Mouse (Mus musculus): ENCODE data around the gene Copz2. TPM values are rescaled to one million over a fixed set of nuclear protein-coding genes. Genes with fewer than 3 reads are reported as not detected.
A peak's percentile ranks its signal among the peaks of the same experiment; 100 is the strongest.

The Copz2 gene
- total and polyA plus RNA-seq, 2 experiments from 2014 or later, result 6.3 to 26.4 TPM

DNA sequence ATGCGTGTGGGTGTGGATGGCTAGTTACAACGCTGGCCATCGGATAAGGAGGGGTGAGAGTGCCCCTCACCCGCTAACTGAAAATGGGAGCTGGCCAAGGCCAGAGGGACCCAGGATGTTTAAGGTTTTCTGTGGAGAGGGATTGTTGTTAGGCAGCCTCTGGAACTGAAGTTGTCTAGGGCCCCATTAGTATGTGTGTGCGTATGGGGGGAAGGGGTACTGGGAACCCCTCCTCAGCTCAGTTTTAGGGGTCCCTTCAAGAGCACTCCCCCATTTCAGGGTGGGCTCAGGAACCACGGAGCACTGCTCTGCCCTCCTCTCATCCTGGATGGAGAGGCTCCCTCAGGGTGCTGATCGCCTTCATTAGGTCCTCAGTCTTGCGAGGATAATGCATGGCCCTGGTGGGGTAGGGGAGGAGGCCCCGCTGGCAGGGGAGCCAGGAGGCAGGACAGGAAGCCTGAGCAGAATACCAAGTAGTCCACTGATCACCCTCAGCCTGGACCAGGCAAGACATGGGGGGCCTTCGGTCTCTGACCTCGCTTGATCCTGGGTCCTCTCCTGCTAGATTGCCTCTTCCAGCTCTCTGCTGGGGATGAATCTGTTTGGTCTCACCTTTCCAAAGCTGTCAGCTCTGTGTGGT, 43.7 kb downstream of the Copz2 start:
- Histone ChIP-seq H3K4me2 (ENCODE audit: low read depth, low read length) (no peak overlapping the region), H3K27me3 (ENCODE audit: insufficient read depth, low read length) (no peaks in the 10 kb centered on the region), H3K9me3 (ENCODE audit: low read length) (no peaks in the 10 kb centered on the region), H3K27ac (no peak overlapping the region), H3K4me3 (ENCODE audit: low read length) (no peak overlapping the region), H3K9ac (replicated peaks; ENCODE audit: low read length) (no peak overlapping the region), H3K4me1 (ENCODE audit: insufficient read depth, low read length) (0 out of 2 replicates have a peak, but pooled peaks cover 7% of the 10 kb centered on the region), H3K36me3 (ENCODE audit: insufficient read depth, low read length) (no peaks in the 10 kb centered on the region)
- TF ChIP-seq CTCF (IDR thresholded peaks at IDR 0.05; ENCODE audit: low read depth), result no peak
- ATAC-seq (peak; percentile 49; the same call in 1 of the 2 replicates), DNase-seq (ENCODE audit: low spot score) (no peak)
- WGBS, result 22% methylated on average over 11 of the region's 11 CpGs

DNA sequence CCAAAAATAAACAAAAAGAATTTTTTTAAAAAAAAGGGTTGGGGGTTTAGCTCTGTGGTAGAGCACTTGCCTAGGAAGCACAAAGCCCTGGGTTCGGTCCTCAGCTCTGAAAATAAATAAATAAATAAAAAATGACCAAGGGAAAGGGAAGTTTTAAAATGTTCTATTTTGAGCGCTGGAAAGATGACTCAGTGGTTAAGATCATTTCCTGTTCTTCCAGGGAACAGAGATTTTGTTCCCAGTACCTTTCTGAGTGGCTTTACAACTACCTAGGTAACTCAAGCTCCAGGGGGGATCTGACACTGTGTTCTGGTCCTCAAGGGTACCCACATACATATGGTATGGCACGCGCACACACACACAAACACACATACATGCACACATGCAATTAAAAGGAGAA, 46.2 kb downstream of the Copz2 start:
- WGBS, result 96% methylated on average over 4 of the region's 4 CpGs
- H3K9ac ChIP-seq (replicated peaks; ENCODE audit: low read length), result no peak overlapping the region
- H3K4me3 ChIP-seq (ENCODE audit: low read length), result no peak overlapping the region
- H3K4me2 ChIP-seq (ENCODE audit: low read depth, low read length), result no peak overlapping the region
- H3K36me3 ChIP-seq (ENCODE audit: insufficient read depth, low read length), result no peaks in the 10 kb centered on the region
- TF ChIP-seq CTCF (IDR thresholded peaks at IDR 0.05; ENCODE audit: low read depth), result no peak
- no peaks in the 10 kb centered on the region for H3K9me3 ChIP-seq (ENCODE audit: low read length)
- ATAC-seq (no peak), DNase-seq (ENCODE audit: low spot score) (no peak)
- H3K27me3 ChIP-seq (ENCODE audit: insufficient read depth, low read length), result no peaks in the 10 kb centered on the region
- no peak overlapping the region for H3K27ac ChIP-seq
- H3K4me1 ChIP-seq (ENCODE audit: insufficient read depth, low read length), result 0 out of 2 replicates have a peak, but pooled peaks cover 7% of the 10 kb centered on the region

DNA sequence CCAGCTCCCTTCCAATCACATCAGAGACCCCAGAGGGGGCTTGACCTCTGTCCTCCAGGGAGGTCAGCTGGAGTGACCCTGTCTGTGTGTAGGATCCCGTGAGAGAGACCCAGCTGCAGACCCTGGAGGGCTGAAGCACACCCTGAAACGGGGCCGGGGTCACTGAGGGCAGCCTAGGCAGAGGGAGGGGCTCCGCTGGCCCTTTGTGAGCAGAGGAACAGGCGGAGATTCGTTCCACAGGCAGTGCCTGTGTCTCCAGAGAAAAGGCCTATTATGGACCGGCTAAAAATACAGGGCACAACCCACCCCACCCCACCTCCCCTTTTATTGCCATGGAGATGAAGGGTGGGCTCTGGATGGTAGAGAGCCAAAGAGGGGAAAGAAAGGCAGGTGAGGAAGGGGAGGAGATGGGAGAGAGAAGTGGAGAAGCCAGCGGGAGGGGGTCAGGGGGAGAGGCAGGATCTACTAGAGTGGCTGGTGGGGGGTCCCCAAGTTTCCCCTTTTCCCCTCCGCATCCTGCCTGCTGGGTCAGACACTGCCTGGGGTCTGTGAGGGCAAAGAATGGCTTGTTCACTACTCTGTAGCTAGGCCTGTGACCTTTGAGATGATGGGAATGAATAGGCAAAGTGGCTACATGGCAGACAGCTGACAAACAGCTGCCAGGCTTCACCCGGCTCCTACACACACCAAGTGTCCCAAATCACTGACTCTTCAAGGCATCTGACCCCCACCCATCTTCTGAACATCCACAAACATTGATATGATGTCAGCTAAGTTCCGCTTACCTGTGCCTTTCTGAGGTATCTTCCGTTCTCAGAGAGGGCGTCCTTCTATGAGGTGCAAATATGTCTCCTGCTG, 50.0 kb downstream of the Copz2 start:
- H3K27ac ChIP-seq, result no peak overlapping the region

GRCm38 (mm10) chr11:96901332-96901731, 51.7 kb downstream of the Copz2 start:
- TF ChIP-seq CTCF (IDR thresholded peaks at IDR 0.05; ENCODE audit: low read depth), result no peak
- Histone ChIP-seq H3K4me3 (ENCODE audit: low read length) (no peak overlapping the region), H3K36me3 (ENCODE audit: insufficient read depth, low read length) (no peaks in the 10 kb centered on the region), H3K4me1 (ENCODE audit: insufficient read depth, low read length) (peaks cover 17% of the 10 kb centered on the region), H3K4me2 (ENCODE audit: low read depth, low read length) (no peak overlapping the region), H3K27ac (no peak overlapping the region), H3K9ac (replicated peaks; ENCODE audit: low read length) (no peak overlapping the region), H3K27me3 (ENCODE audit: insufficient read depth, low read length) (no peaks in the 10 kb centered on the region), H3K9me3 (ENCODE audit: low read length) (no peaks in the 10 kb centered on the region)
- DNase-seq (ENCODE audit: low spot score), result no peak
- 48% methylated on average over 9 of the region's 9 CpGs for WGBS
- no peak for ATAC-seq

More for the DNA sequence above, 50.0 kb downstream of the Copz2 start:
- H3K4me2 ChIP-seq (ENCODE audit: low read depth, low read length), result no peak overlapping the region
- no peak overlapping the region for H3K9ac ChIP-seq (replicated peaks; ENCODE audit: low read length)
- no peak overlapping the region for H3K4me3 ChIP-seq (ENCODE audit: low read length)
- DNase-seq (ENCODE audit: low spot score) (no peak), ATAC-seq (no peak)
- H3K27me3 ChIP-seq (ENCODE audit: insufficient read depth, low read length), result no peaks in the 10 kb centered on the region
- no peaks in the 10 kb centered on the region for H3K9me3 ChIP-seq (ENCODE audit: low read length)
- peaks cover 17% of the 10 kb centered on the region; the same call in 1 of the 2 replicates for H3K4me1 ChIP-seq (ENCODE audit: insufficient read depth, low read length)
- WGBS, result 36% methylated on average over 12 of the region's 13 CpGs
- H3K36me3 ChIP-seq (ENCODE audit: insufficient read depth, low read length), result no peaks in the 10 kb centered on the region
- TF ChIP-seq CTCF (IDR thresholded peaks at IDR 0.05; ENCODE audit: low read depth), result no peak

DNA sequence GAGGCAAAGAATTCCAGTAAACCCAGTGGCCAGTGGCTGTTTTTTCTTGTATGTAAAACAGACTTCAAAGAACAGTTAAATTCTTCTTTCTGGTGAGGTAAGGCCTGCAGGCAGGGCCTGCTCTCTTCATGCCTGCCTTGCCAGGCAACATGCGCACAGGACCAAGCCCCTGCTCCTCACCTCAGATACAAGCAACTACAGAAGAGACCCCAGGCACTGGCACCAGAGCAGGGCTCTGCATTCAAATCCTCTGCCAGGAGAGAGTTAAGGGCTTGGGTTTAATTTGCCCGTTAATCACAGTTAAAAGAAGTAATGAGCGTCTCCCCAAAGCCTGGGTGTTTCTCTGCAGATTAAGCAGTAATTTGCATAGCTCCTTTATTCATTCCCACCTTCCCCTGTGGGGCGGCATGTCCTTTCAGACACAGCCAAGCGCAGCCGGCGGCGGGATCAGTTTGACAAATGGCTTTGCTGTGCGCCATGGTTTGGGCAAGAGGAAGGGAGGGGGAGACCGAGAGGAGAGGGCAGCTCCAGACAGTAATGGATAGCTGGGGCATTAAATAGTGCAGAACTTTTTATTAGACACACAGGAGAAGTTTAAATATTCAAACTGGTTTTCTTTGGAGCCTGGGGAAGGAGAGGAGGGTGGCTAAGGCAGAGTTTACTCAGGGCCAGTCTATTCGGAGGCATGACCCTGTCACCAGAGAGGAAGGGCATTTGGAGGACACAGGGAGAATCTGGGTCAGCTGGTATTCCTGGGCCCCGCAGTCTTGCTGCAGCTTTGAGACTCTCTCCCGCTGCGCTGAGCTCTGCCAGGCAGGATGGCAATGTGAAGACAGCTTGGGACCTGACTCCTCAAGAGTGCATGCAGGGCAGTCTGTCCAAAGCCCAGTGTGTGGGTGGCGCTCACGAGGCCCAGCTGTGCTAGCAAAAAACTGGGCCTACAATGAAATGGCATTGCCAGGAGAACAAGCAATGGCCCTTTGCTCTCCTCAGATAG, 53.3 kb downstream of the Copz2 start:
- 0 out of 2 replicates have a peak, but pooled peaks have one; percentile 11 for TF ChIP-seq CTCF (IDR thresholded peaks at IDR 0.05; ENCODE audit: low read depth)
- H3K27ac ChIP-seq, result peak overlapping the region; percentile 75
- no peak overlapping the region for H3K4me3 ChIP-seq (ENCODE audit: low read length)
- ATAC-seq (peak; percentile 73), DNase-seq (ENCODE audit: low spot score) (peak; percentile 82)
- H3K4me1 ChIP-seq (ENCODE audit: insufficient read depth, low read length), result peaks cover 22% of the 10 kb centered on the region
- no peak overlapping the region for H3K9ac ChIP-seq (replicated peaks; ENCODE audit: low read length)
- peaks cover 6% of the 10 kb centered on the region; the same call in 1 of the 2 replicates for H3K36me3 ChIP-seq (ENCODE audit: insufficient read depth, low read length)
- no peak overlapping the region for H3K4me2 ChIP-seq (ENCODE audit: low read depth, low read length)
- H3K27me3 ChIP-seq (ENCODE audit: insufficient read depth, low read length), result no peaks in the 10 kb centered on the region
- H3K9me3 ChIP-seq (ENCODE audit: low read length), result no peaks in the 10 kb centered on the region
- WGBS, result 11% methylated on average over 16 of the region's 16 CpGs

Data from hindbrain, postnatal 0 days (tissue).